Mouse (Mus musculus) kidney, postnatal 10 days (tissue): ENCODE data around the gene Trpm6.

Experiments used
- DNase-seq: peaks from one replicate; pipeline ENCODE4 v3.0.0; 2021; ENCODE audit warnings: mixed read lengths

Gene Trpm6

GRCm38 (mm10) chr19:18749598-18750339 is at the start of gene Trpm6:
Gene Trpm6, plus strand, starts transcription at chr19:18749983.
- DNase-seq, result peak; percentile 38

- no peak for DNase-seq
Measured at GRCm38 (mm10) chr19:18708101-18708500, 41.7 kb upstream of the Trpm6 start.

GRCm38 (mm10) chr19:18710903-18711302 is 38.9 kb upstream of the Trpm6 start:
- DNase-seq, result no peak

DNA sequence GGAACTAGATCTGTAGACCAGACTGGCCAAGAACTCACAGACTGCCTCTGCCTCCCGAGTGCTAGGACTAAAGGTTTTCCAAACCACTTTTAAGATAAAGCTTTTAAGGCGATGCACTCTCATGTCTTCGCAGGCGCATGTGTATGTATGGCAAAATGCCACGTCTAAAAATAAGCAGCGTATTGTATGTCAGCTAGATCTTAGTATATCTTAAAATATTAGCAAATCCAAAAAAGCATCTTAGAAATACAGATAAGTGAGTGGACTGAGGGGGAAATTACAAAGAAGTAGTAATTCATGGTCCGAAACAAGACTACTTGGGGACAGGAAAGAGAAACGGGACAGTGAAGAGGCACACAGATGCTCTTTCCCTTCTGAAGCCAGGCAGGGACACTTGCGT is 38.2 kb upstream of the Trpm6 start:
- DNase-seq, result no peak

GRCm38 (mm10) chr19:18712153-18712865 is 37.5 kb upstream of the Trpm6 start:
- DNase-seq, result no peak

GRCm38 (mm10) chr19:18712866-18713300 is 36.9 kb upstream of the Trpm6 start, which contains the start of gene D030056L22Rik:
Gene D030056L22Rik, plus strand, starts transcription at chr19:18713193.
- DNase-seq, result peak; percentile 99

DNA sequence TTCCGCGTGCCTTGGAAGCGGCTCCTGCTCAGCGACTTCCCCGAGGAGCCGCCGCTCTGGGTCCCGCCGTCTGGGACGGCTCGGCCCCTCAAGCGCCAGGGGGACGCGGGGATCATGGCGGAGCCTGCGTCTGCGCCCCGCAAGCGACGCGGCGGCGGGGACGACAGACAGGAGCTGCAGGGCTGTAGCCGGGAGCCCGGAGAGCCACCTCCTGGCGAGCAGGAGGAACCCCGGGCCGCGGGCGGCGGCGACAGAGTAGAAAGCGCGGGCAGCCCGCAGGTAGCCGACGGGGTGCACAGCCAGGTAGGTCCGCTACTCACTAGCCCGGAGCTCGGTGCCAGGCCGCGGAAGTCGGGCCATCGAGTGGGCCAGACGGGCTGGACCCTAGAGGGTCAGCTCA is 36.4 kb upstream of the Trpm6 start:
- peak; percentile 74 for DNase-seq

DNA sequence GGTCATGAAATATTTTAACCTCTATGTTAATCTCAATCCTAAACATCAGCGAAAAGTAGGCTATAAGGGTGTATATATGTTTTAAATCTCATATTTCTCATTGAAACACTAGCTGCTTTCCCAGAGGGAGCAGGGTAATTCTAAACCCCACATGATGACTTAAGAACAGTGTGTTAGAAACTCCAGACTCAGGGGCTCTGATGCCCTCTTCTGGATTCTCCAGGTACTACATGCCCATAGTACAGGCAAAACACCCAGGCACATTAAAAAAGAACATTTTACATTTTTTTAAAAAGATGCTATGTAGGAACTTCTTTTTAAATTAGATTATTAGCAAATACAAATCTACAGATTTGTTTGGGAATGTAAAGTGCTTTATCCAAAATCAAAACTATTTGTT is 33.4 kb upstream of the Trpm6 start:
- DNase-seq, result peak; percentile 82

DNA sequence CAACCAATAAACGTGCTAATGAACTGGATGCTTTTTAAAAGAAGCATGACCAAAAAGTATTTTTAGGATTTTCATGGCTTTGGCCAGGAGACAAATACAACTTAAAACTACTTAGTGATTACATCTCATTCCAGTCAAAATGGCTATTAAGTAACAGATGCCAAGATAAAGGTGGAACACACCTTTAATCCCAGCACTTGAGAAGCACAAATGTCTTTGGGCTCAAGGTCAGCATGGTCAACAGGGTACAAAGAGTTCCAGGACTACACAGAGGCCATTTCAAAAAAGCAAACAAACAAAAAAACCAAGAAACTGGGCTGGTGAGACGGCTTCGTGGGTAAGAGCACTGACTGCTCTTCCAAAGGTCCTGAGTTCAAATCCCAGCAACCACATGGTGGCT is 29.4 kb upstream of the Trpm6 start:
- no peak for DNase-seq

- no peak for DNase-seq
Measured at GRCm38 (mm10) chr19:18725186-18725585, 24.6 kb upstream of the Trpm6 start.

DNA sequence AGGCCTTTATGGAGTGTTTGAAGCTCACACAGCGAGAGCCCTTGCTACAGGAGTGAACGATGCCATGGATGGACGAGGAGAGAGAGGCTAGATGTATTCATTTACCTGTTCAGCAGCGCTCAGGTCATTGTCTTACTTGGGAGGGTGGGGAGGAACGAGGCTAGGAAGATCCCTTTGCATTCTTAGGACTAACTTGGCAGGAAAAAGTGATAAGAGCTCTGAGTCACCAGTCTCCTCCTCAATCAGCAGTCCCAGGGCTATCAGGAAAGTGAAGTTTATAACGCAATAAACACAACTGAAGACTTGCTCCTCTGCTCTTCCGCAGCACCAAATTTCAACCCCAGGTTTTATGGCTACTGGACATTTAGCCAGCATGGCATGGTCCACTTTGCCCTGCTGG is 19.5 kb upstream of the Trpm6 start:
- DNase-seq, result no peak

DNA sequence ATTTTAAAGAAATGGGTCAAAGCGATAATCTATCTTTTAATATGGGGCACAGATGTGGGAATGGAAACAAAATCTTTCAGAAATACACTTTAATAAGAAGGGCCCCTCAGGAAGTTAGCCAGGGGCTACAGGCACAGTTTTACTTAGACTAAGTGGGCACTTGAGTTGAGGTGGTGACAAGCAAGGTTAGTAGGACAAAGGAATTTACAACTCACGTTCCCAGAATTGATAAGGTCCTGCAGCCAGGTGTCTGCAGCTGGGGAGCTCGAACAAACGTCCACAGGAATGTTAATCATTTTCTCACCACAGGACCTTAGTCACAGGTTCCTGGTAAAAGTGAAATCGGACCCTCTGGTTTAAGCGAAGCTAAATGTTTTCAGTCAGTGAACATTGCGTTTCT is 18.7 kb upstream of the Trpm6 start:
- DNase-seq, result no peak

DNA sequence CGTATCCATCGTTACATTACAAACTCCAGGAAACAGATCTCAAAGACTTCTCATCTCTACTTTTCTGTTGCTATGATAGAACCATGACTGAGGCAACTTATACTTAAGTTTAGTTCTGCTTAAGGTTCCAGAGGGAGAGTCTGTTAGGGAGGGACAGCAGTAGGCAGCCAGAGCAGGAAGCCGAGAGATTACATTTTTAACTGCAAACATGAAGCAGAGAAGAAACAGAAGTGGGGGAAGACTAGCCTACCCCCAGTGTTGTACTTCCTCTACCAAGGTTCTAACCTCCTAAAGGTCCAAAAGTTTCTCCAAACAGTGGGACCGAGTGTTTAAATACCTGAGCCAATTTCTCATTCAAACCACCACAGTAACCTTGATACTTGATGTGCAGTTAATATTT is 13.9 kb upstream of the Trpm6 start:
- DNase-seq, result no peak

GRCm38 (mm10) chr19:18739146-18739545 is 10.6 kb upstream of the Trpm6 start:
- no peak for DNase-seq

- DNase-seq, result no peak
Measured at GRCm38 (mm10) chr19:18743946-18744345, 5.8 kb upstream of the Trpm6 start.

- DNase-seq, result no peak
Measured at GRCm38 (mm10) chr19:18746576-18747340, 3.0 kb upstream of the Trpm6 start.

- no peak for DNase-seq
Measured at GRCm38 (mm10) chr19:18747379-18747778, 2.4 kb upstream of the Trpm6 start.

- DNase-seq, result no peak
Measured at GRCm38 (mm10) chr19:18757191-18757590, 7.4 kb downstream of the Trpm6 start.

GRCm38 (mm10) chr19:18757706-18758105 is 7.9 kb downstream of the Trpm6 start:
- no peak for DNase-seq

- DNase-seq, result no peak
Measured at GRCm38 (mm10) chr19:18758269-18758668, 8.5 kb downstream of the Trpm6 start.

DNA sequence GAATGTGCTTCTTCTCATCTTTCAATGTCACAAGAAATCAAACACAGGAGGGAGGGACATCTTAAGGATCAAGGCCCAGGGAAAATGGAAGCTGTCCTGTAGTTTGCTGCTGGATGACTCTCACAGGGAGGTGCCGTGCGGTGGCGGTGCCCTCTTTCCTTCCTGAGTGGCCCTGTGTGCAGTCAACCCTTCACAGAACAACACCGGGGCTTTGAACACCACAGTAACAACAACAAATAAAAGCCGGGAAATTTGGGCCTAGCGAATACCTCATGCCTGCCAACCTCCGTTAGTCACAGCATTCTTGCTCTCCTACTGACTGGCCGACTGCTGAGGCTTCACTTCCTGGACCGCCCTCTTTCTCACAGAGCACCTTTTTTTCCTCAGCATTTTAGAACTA is 9.1 kb downstream of the Trpm6 start:
- DNase-seq, result peak; percentile 24

GRCm38 (mm10) chr19:18766399-18766798 is 16.6 kb downstream of the Trpm6 start:
- DNase-seq, result no peak

DNA sequence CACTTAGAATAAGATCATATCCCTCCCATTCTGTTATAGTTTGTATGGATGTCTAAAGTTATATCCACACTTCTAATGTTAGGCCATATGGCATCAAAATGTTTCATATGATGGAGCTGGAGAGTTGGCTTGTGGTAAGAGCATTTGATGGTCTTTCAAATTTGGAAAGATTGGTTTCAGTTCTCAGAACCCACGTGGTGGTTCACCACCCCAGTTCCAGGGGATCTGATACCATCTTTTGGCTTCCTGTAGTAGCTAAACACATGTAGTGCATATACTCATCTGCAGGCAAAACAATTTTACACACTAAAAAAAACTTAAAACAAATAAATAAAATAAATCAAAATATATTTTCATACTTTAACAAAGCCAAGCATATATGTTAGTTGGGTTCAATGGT is 21.3 kb downstream of the Trpm6 start:
- DNase-seq, result no peak

GRCm38 (mm10) chr19:18771561-18771960 is 21.8 kb downstream of the Trpm6 start:
- no peak for DNase-seq
